Mouse (Mus musculus): ENCODE results near the gene Ppil3.

- TF ChIP-seq EP300 (IDR thresholded peaks at IDR 0.05; ENCODE audit: low read depth): no peak
- TF ChIP-seq CTCF (IDR thresholded peaks at IDR 0.05; ENCODE audit: low read depth): no peak
Measured at GRCm38 (mm10) chr1:58422879-58423278, 22.4 kb downstream of the Ppil3 start.
